Mouse (Mus musculus): ENCODE results near the gene Slc29a1. TPM values are rescaled to one million over a fixed set of nuclear protein-coding genes. Genes with fewer than 3 reads are reported as not detected.
A peak's percentile ranks its signal among the peaks of the same experiment; 100 is the strongest.

Slc29a1 gene
- polyA plus RNA-seq, 1 experiment from 2014 or later = 83.4 TPM

DNA sequence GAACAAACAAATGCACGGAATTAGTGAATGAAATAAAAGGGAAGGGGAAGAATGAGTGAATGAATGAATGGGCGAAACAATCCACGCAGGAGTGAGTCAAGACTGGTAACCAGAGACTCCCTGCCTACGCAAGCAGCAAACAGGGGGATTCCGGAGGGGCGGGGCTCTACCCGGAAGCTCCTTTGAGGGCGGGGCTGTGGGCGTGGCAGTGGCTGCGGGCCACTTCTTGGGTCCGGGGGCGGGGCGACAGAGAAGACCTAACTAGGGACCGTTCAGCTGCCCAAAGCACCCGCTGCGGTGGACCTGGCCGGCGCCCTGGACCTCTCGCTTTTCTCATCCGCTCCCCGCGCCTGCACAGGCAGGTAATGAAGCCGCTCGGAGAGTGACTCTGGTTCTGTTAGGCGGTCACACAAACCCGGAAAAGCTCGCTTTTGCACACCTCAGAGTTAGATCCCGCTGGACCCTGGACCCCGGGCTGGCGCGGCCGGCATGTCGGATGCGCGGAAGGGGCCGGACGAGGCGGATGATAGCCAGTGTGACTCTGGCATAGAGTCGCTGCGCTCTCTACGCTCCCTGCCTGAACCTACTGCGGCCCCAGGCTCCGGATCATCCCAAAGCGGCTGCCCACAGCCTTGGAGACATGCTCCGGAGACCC lies 43.8 kb downstream of the Slc29a1 start, which contains the start of gene Nfkbie:
Gene Nfkbie, plus strand, starts transcription at position 252 of the 655 bp plus-strand sequence.
- Histone ChIP-seq H3K36me3 (no peaks in the 10 kb centered on the region), H3K9ac (peak within 1 kb of the TSS; percentile 10; the same call in 1 of the 2 replicates), H3K9me3 (no peaks in the 10 kb centered on the region), H3K27me3 (replicated peaks) (peaks cover 10% of the 10 kb centered on the region), H3K4me1 (peaks cover 10% of the 10 kb centered on the region), H3K27ac (no peak within 1 kb of the TSS), H3K4me3 (replicated peaks) (peak within 1 kb of the TSS; percentile 57), H3K4me2 (peak within 1 kb of the TSS; percentile 95)
- under 1% methylated on average over 45 of the region's 45 CpGs for WGBS
- ATAC-seq (ENCODE audit: insufficient read depth, low FRiP score, low read depth) = peak; percentile 81

DNA sequence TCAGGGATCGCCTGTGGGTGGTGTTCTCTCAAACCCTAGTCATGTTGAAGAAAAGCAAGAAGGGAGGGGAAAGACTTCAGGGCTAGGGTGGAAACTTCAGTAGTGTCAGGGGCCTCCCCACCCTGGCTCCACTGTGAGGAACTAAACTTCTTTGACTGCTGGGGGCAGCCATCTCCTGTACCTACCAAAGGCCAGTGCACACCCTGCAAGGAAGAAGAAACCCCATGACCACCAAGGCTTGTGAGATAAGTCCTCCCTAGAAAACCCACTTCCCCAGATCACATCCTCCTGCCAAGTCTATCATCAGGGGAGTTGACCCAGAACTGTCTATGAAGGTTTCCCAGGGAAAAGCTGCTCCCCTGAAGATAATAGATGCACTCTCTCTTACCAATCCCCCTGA lies 45.0 kb downstream of the Slc29a1 start:
- Histone ChIP-seq H3K4me3 (replicated peaks) (no peak overlapping the region), H3K9me3 (no peaks in the 10 kb centered on the region), H3K27me3 (replicated peaks) (peaks cover 7% of the 10 kb centered on the region), H3K36me3 (no peaks in the 10 kb centered on the region), H3K4me2 (no peak overlapping the region), H3K27ac (no peak overlapping the region), H3K4me1 (peaks cover 20% of the 10 kb centered on the region), H3K9ac (0 out of 2 replicates have a peak overlapping the region, but pooled peaks have one; percentile 1)
- 60% methylated on average over 1 of the region's 1 CpGs for WGBS
- ATAC-seq (ENCODE audit: insufficient read depth, low FRiP score, low read depth) = no peak

- H3K27me3 ChIP-seq (replicated peaks) = peaks cover 15% of the 10 kb centered on the region
- no peak overlapping the region for H3K4me3 ChIP-seq (replicated peaks)
- peaks cover 26% of the 10 kb centered on the region for H3K4me1 ChIP-seq
- no peak overlapping the region for H3K9ac ChIP-seq
- no peaks in the 10 kb centered on the region for H3K9me3 ChIP-seq
- 83% methylated on average over 3 of the region's 3 CpGs for WGBS
- no peak for ATAC-seq (ENCODE audit: insufficient read depth, low FRiP score, low read depth)
- no peak overlapping the region for H3K27ac ChIP-seq
- no peak overlapping the region for H3K4me2 ChIP-seq
- no peaks in the 10 kb centered on the region for H3K36me3 ChIP-seq
Observed at GRCm38 (mm10) chr17:45553065-45553464, 46.3 kb downstream of the Slc29a1 start.

DNA sequence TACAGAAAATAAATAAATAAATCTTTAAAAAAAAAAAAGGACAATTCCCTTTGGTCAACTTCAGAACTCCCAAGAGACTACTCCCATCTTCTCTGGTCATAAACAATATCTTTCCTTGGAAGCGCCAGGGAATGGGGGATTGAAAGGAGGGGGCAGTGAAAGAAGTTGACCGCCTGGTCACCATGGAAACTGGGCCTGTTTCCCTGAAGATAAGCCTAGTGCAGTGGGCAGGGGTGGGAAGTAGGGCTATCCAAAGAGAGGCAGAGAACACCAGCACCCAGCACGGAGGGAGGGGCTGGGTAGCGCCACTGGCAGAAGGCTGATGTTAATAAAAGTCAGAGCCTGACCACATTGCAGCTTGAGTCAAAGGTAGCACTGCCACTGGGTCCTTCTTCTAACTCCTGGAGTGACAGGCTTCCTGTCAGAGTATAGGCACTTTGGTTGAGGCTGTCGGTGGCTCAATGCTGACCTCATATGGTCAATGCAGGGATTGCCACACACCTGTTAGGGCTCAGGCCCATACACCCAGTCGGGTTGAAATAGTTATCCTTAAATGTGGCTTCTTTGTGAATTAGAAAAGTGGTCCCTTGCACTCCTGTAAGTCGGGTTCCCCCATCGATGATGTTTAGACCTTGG lies 47.5 kb downstream of the Slc29a1 start:
- H3K9me3 ChIP-seq = no peaks in the 10 kb centered on the region
- WGBS = 4% methylated on average over 8 of the region's 8 CpGs

DNA sequence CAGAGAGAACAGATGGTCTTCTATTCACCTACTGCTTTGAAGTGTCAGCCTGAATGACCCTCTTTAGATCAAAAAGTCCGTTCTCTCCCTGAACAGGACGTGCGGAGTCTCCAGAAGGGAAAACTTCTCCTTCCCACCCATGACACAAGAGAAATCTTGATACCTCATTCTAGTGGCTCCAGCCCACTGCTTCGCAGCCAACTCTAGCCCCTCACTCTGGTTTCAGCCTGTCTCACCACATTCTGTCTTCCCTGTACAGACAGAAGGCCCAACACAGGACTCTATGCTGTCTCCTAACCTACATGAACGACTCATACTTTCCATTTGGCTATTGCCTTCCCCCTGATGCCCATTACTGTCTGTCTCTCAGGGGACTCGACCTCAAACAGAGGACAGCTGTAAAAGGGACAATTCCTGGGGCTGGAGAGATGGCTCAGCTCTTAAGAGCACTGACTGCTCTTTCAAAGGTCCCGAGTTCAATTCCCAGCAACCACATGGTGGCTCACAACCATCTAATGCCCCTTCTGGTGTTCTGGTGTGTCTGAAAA lies 48.1 kb downstream of the Slc29a1 start:
- no peak for ATAC-seq (ENCODE audit: insufficient read depth, low FRiP score, low read depth)
- 62% methylated on average over 7 of the region's 7 CpGs for WGBS
- no peaks in the 10 kb centered on the region for H3K36me3 ChIP-seq
- no peak overlapping the region for H3K27ac ChIP-seq
- no peaks in the 10 kb centered on the region for H3K9me3 ChIP-seq
- peaks cover 24% of the 10 kb centered on the region for H3K27me3 ChIP-seq (replicated peaks)
- no peak overlapping the region for H3K9ac ChIP-seq
- H3K4me2 ChIP-seq = no peak overlapping the region
- H3K4me1 ChIP-seq = peaks cover 23% of the 10 kb centered on the region
- no peak overlapping the region for H3K4me3 ChIP-seq (replicated peaks)

More for the DNA sequence above, 47.5 kb downstream of the Slc29a1 start:
- no peak overlapping the region for H3K4me3 ChIP-seq (replicated peaks)
- H3K4me1 ChIP-seq = peaks cover 26% of the 10 kb centered on the region
- no peak for ATAC-seq (ENCODE audit: insufficient read depth, low FRiP score, low read depth)
- no peaks in the 10 kb centered on the region for H3K36me3 ChIP-seq
- H3K9ac ChIP-seq = no peak overlapping the region
- H3K27ac ChIP-seq = no peak overlapping the region
- peaks cover 22% of the 10 kb centered on the region for H3K27me3 ChIP-seq (replicated peaks)
- H3K4me2 ChIP-seq = no peak overlapping the region

DNA sequence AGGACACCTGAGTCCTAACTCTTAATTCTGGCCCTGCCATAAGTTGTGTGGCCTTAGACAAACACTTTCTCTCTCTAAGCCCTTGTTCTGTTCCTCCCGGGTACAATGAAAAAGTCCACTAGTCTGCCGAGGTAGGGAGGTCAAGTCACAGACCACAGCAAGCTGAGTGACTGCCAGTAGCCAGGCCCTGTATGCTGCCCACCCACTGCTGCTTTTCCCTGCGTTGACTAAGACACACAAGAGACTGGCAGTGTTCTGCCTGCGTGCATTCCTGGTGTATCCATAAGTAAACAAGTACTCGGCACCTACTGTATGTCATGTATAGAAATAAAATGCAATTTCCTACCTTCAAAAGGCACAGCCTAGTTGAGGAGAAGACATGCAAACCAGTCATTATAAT lies 49.2 kb downstream of the Slc29a1 start:
- H3K4me3 ChIP-seq (replicated peaks) = 0 out of 2 replicates have a peak overlapping the region, but pooled peaks have one; percentile 66
- H3K27ac ChIP-seq = no peak overlapping the region
- peaks cover 21% of the 10 kb centered on the region for H3K4me1 ChIP-seq
- WGBS = 21% methylated on average over 5 of the region's 5 CpGs
- no peak overlapping the region for H3K9ac ChIP-seq
- peaks cover 34% of the 10 kb centered on the region for H3K27me3 ChIP-seq (replicated peaks)
- no peaks in the 10 kb centered on the region for H3K9me3 ChIP-seq
- peak overlapping the region; percentile 94 for H3K4me2 ChIP-seq
- H3K36me3 ChIP-seq = no peaks in the 10 kb centered on the region
- no peak for ATAC-seq (ENCODE audit: insufficient read depth, low FRiP score, low read depth)

GRCm38 (mm10) chr17:45549617-45550181 lies 49.7 kb downstream of the Slc29a1 start, which contains the start of gene Tmem151b:
Gene Tmem151b, minus strand, starts transcription at chr17:45549677.
- peak within 1 kb of the TSS; percentile 94 for H3K4me2 ChIP-seq
- peak within 1 kb of the TSS; percentile 66 for H3K4me3 ChIP-seq (replicated peaks)
- H3K9ac ChIP-seq = peak within 1 kb of the TSS; percentile 55
- H3K4me1 ChIP-seq = peaks cover 27% of the 10 kb centered on the region
- no peak within 1 kb of the TSS for H3K27ac ChIP-seq
- no peak for ATAC-seq (ENCODE audit: insufficient read depth, low FRiP score, low read depth)
- no peaks in the 10 kb centered on the region for H3K9me3 ChIP-seq
- no peaks in the 10 kb centered on the region for H3K36me3 ChIP-seq
- H3K27me3 ChIP-seq (replicated peaks) = peaks cover 40% of the 10 kb centered on the region
- WGBS = under 1% methylated on average over 24 of the region's 29 CpGs

DNA sequence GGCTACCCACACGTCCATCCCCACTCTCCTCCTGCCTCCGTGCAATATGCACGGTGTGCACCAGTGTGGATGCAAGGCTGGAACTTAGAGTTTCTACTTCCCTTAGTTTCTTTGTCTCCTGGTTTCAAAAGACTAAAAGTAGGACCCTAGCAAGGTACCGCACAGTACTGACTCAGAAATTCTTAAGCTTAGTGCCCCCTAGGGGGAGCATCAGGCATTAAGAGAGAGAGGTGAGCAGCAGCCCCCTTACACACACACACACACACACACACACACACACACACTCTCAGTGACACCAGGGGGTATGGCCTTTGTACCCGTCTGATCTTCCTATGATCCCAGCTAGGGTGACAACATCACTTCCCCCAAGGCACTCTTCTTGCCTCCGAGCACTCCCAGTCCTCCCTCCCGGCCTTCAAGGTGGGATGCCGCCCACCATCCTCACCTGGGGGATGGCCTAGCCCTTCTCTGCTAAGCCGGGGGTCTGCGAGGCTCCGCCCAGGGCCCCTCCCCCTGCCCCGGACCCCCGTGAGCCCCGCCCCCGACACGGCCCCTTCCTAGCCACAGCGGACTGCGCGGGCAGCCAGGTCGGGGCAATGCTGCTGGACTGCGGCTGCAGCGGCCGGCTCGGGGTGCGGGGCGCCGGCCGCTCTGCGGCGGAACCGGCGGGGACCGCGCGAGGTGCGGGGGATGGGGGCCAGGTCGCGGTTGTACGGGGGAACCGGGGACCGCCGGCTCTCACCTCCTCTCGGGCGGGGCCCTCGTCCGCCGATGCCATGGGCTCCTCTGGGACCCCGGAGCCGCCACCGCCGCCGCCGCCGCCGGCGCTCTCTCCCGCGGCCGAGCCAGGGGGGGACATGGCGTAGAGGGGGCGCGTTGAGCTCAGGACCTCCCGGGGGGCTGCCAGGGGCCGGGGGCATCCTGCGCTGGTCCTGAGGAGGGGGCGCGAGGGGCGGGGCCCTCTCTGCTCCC lies 50.6 kb downstream of the Slc29a1 start:
- Histone ChIP-seq H3K27ac (no peak overlapping the region), H3K27me3 (replicated peaks) (peaks cover 48% of the 10 kb centered on the region), H3K4me1 (peaks cover 33% of the 10 kb centered on the region), H3K4me2 (peak overlapping the region; percentile 94), H3K4me3 (replicated peaks) (peak overlapping the region; percentile 66), H3K9ac (peak overlapping the region; percentile 55), H3K9me3 (no peaks in the 10 kb centered on the region), H3K36me3 (no peaks in the 10 kb centered on the region)
- 4% methylated on average over 54 of the region's 68 CpGs for WGBS
- ATAC-seq (ENCODE audit: insufficient read depth, low FRiP score, low read depth) = no peak

- H3K4me3 ChIP-seq (replicated peaks) = no peak overlapping the region
- ATAC-seq (ENCODE audit: insufficient read depth, low FRiP score, low read depth) = no peak
Observed at GRCm38 (mm10) chr17:45547461-45548190, 51.8 kb downstream of the Slc29a1 start.

DNA sequence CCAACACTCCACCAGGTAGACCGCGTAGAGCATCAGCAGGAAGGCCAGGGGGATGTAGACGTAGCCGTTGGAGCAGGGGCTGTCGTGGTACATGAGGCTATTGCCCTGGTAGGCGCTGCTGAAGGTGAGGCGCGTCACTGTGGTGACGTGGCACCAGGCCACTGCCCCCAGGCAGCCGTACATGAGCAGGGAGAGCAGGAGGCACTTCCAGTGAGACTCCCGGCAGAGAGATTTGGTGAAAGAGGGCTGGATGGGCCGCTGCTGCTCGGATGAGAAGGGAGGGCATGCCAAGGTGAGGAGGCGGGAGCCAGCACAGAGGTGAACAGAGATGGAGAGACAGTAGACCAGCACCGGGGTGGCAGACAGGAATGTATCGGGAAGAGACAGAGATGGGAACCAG lies 52.5 kb downstream of the Slc29a1 start:
- 73% methylated on average over 16 of the region's 16 CpGs for WGBS
- Histone ChIP-seq H3K9ac (no peak overlapping the region), H3K4me3 (replicated peaks) (no peak overlapping the region), H3K9me3 (no peaks in the 10 kb centered on the region), H3K4me2 (no peak overlapping the region), H3K4me1 (peaks cover 34% of the 10 kb centered on the region), H3K36me3 (no peaks in the 10 kb centered on the region), H3K27me3 (replicated peaks) (peaks cover 62% of the 10 kb centered on the region), H3K27ac (no peak overlapping the region)
- no peak for ATAC-seq (ENCODE audit: insufficient read depth, low FRiP score, low read depth)

More at GRCm38 (mm10) chr17:45547461-45548190, 51.8 kb downstream of the Slc29a1 start:
- H3K4me1 ChIP-seq = peaks cover 34% of the 10 kb centered on the region
- H3K36me3 ChIP-seq = no peaks in the 10 kb centered on the region
- no peak overlapping the region for H3K4me2 ChIP-seq
- no peaks in the 10 kb centered on the region for H3K9me3 ChIP-seq
- 79% methylated on average over 5 of the region's 5 CpGs for WGBS
- H3K27ac ChIP-seq = no peak overlapping the region
- H3K27me3 ChIP-seq (replicated peaks) = peaks cover 57% of the 10 kb centered on the region
- no peak overlapping the region for H3K9ac ChIP-seq

Data from stomach, embryonic 15.5 days (tissue).